11 mouse cellular contexts compared by ENCODE assay signal in genomic region chr16:24281561-24281960, GRCm38 (mm10).
DNase-seq lines count a peak whose midpoint lies in the region; ATAC-seq and TF ChIP-seq lines count a peak whose summit lies in the region.
"Had no signal": no experiment of that assay in that cellular context is flagged by ENCODE, and none has a peak within 500 bp of the region (broad histone marks: within the 10 kb centered on the region; RNA-seq: fewer than 3 reads in every experiment).

No protein-coding gene starts in this region.

- no peak for TF ChIP-seq POLR2A in lung, adult 2 months (IDR thresholded peaks at IDR 0.05; ENCODE audit: borderline replicate concordance, extremely low read depth, low read depth, low read length)
- TF ChIP-seq POLR2A in olfactory bulb, adult 2 months (IDR thresholded peaks at IDR 0.05; ENCODE audit: insufficient read depth, low read depth, low read length), result no peak

- H3K9ac ChIP-seq in heart, embryonic 12.5 days, result no peak overlapping the region
- H3K9ac ChIP-seq in lung, embryonic 15.5 days, result no peak overlapping the region
- no peak overlapping the region for H3K9ac ChIP-seq in embryonic facial prominence, embryonic 14.5 days (ENCODE audit: low read depth, low read length)
- H3K9ac ChIP-seq: liver, embryonic 15.5 days had no signal

- no peak overlapping the region for H3K4me2 ChIP-seq in heart, embryonic 12.5 days
- H3K4me2 ChIP-seq in lung, embryonic 15.5 days, result no peak overlapping the region
- no peak overlapping the region for H3K4me2 ChIP-seq in embryonic facial prominence, embryonic 14.5 days (ENCODE audit: low read depth, low read length)
- H3K4me2 ChIP-seq: liver, embryonic 15.5 days had no signal

- no peaks in the 10 kb centered on the region for H3K36me3 ChIP-seq in heart, embryonic 12.5 days
- no peaks in the 10 kb centered on the region for H3K36me3 ChIP-seq in lung, embryonic 15.5 days
- H3K36me3 ChIP-seq in embryonic facial prominence, embryonic 14.5 days (ENCODE audit: control insufficient read depth, insufficient read depth, low read length), result no peaks in the 10 kb centered on the region
- H3K36me3 ChIP-seq: liver, embryonic 15.5 days had no signal

- peak; percentile 92 for DNase-seq in heart, adult 11 months
- DNase-seq in lung, adult 2 months, result no peak
- DNase-seq in embryonic facial prominence, embryonic 14.5 days (ENCODE audit: low spot score), result no peak
- DNase-seq in thymus, postnatal 0 days (ENCODE audit: low spot score), result no peak
- DNase-seq in embryo, embryonic 10.5 days (ENCODE audit: low spot score), result no peak
- DNase-seq: thymus, adult 18-20 months had no signal

- peaks cover 8% of the 10 kb centered on the region for H3K4me1 ChIP-seq in heart, embryonic 12.5 days (replicated peaks)
- H3K4me1 ChIP-seq in lung, embryonic 15.5 days, result peaks cover 16% of the 10 kb centered on the region; the same call in 1 of the 2 replicates
- H3K4me1 ChIP-seq in lung, adult 2 months (ENCODE audit: control insufficient read depth, insufficient read depth, low read length), result no peaks in the 10 kb centered on the region; the same call in 1 of the 2 replicates
- no peaks in the 10 kb centered on the region for H3K4me1 ChIP-seq in embryonic facial prominence, embryonic 14.5 days (ENCODE audit: control insufficient read depth, insufficient read depth, low read length)
- peaks cover 9% of the 10 kb centered on the region for H3K4me1 ChIP-seq in olfactory bulb, adult 2 months (ENCODE audit: control insufficient read depth, insufficient read depth, low read length)
- H3K4me1 ChIP-seq: liver, embryonic 15.5 days had no signal

- H3K9me3 ChIP-seq in heart, embryonic 12.5 days (replicated peaks), result no peaks in the 10 kb centered on the region
- no peaks in the 10 kb centered on the region for H3K9me3 ChIP-seq in lung, embryonic 15.5 days
- H3K9me3 ChIP-seq in embryonic facial prominence, embryonic 14.5 days (ENCODE audit: control insufficient read depth, low read length), result no peaks in the 10 kb centered on the region
- H3K9me3 ChIP-seq: liver, embryonic 15.5 days had no signal

- no peak overlapping the region for H3K4me3 ChIP-seq in heart, embryonic 12.5 days
- no peak overlapping the region for H3K4me3 ChIP-seq in lung, embryonic 15.5 days
- H3K4me3 ChIP-seq in lung, adult 2 months (replicated peaks; ENCODE audit: extremely low read depth, low read depth, low read length), result no peak overlapping the region
- H3K4me3 ChIP-seq in embryonic facial prominence, embryonic 14.5 days (ENCODE audit: low read depth, low read length), result no peak overlapping the region
- no peak overlapping the region for H3K4me3 ChIP-seq in olfactory bulb, adult 2 months (ENCODE audit: insufficient read depth, low read depth, low read length)
- H3K4me3 ChIP-seq: liver, embryonic 15.5 days had no signal

- no peaks in the 10 kb centered on the region for H3K27me3 ChIP-seq in heart, embryonic 12.5 days (replicated peaks)
- H3K27me3 ChIP-seq in lung, embryonic 15.5 days, result no peaks in the 10 kb centered on the region
- no peaks in the 10 kb centered on the region for H3K27me3 ChIP-seq in embryonic facial prominence, embryonic 14.5 days (replicated peaks; ENCODE audit: control insufficient read depth, insufficient read depth, low read length)
- H3K27me3 ChIP-seq: liver, embryonic 15.5 days had no signal

- no peak for ATAC-seq in heart, embryonic 12.5 days (ENCODE audit: insufficient number of reproducible peaks, low FRiP score)
- ATAC-seq in lung, embryonic 15.5 days (ENCODE audit: borderline replicate concordance, extremely low read depth, low FRiP score, low TSS enrichment), result no peak
- ATAC-seq in embryonic facial prominence, embryonic 14.5 days (ENCODE audit: low read depth), result no peak
- ATAC-seq: CD4-positive, CD25-positive, alpha-beta regulatory T cell, adult 4 months had no signal

- H3K27ac ChIP-seq in heart, embryonic 12.5 days (ENCODE audit: poor library complexity, severe bottlenecking), result no peak overlapping the region
- H3K27ac ChIP-seq in lung, embryonic 15.5 days, result peak overlapping the region; percentile 54
- H3K27ac ChIP-seq in embryonic facial prominence, embryonic 14.5 days (replicated peaks; ENCODE audit: low read depth, low read length), result peak overlapping the region; percentile 28
- H3K27ac ChIP-seq in olfactory bulb, adult 2 months (ENCODE audit: insufficient read depth, low read depth, low read length), result peak overlapping the region; percentile 75
- H3K27ac ChIP-seq: liver, embryonic 15.5 days had no signal

- 72% methylated on average over 5 of the region's 5 CpGs for WGBS in heart, embryonic 12.5 days
- WGBS in lung, embryonic 15.5 days, result 65% methylated on average over 5 of the region's 5 CpGs
- WGBS in lung, adult 2 months, result 81% methylated on average over 5 of the region's 5 CpGs
- WGBS in embryonic facial prominence, embryonic 14.5 days, result 65% methylated on average over 5 of the region's 5 CpGs
- 66% methylated on average over 5 of the region's 5 CpGs for WGBS in olfactory bulb, adult 2 months

- TF ChIP-seq CTCF in lung, adult 2 months (IDR thresholded peaks at IDR 0.05; ENCODE audit: insufficient read depth, low read length), result no peak
- no peak for TF ChIP-seq CTCF in olfactory bulb, adult 2 months (IDR thresholded peaks at IDR 0.05; ENCODE audit: insufficient read depth, low read depth, low read length)
